Mouse (Mus musculus): Measurements from ENCODE around the gene Fam32a. TPM values are rescaled to one million over a fixed set of nuclear protein-coding genes. Genes with fewer than 3 reads are reported as not detected.

The Fam32a gene
- 89.1 and 103 TPM in 2 replicates for polyA plus RNA-seq (2012; rRNA removed)

- DNase-seq (ENCODE audit: low read depth) = peak; percentile 99
- no peak for TF ChIP-seq CTCF (IDR thresholded peaks at IDR 0.05; ENCODE audit: borderline replicate concordance, extremely low read depth, insufficient read depth, insufficient read length)
- TF ChIP-seq POLR2A (IDR thresholded peaks at IDR 0.05; ENCODE audit: borderline replicate concordance, extremely low read depth, insufficient read depth, insufficient read length, poor library complexity, severe bottlenecking) = peak; percentile 22; the same call in 1 of the 2 replicates
Measured at GRCm38 (mm10) chr8:72219541-72220363, at the start of gene Fam32a. Gene Fam32a, plus strand, starts transcription at chr8:72219730.

- TF ChIP-seq CTCF (IDR thresholded peaks at IDR 0.05; ENCODE audit: borderline replicate concordance, extremely low read depth, insufficient read depth, insufficient read length) = peak; percentile 74; the same call in 1 of the 2 replicates
- no peak for TF ChIP-seq POLR2A (IDR thresholded peaks at IDR 0.05; ENCODE audit: borderline replicate concordance, extremely low read depth, insufficient read depth, insufficient read length, poor library complexity, severe bottlenecking)
- DNase-seq (ENCODE audit: low read depth) = peak; percentile 75
Measured at GRCm38 (mm10) chr8:72177346-72177925, 42.1 kb upstream of the Fam32a start.

- no peak for TF ChIP-seq CTCF (IDR thresholded peaks at IDR 0.05; ENCODE audit: borderline replicate concordance, extremely low read depth, insufficient read depth, insufficient read length)
- no peak for TF ChIP-seq POLR2A (IDR thresholded peaks at IDR 0.05; ENCODE audit: borderline replicate concordance, extremely low read depth, insufficient read depth, insufficient read length, poor library complexity, severe bottlenecking)
- peak; percentile 69 for DNase-seq (ENCODE audit: low read depth)
Measured at GRCm38 (mm10) chr8:72183554-72184202, 35.9 kb upstream of the Fam32a start.

GRCm38 (mm10) chr8:72187793-72188331 lies 31.7 kb upstream of the Fam32a start:
- DNase-seq (ENCODE audit: low read depth) = no peak
- no peak for TF ChIP-seq CTCF (IDR thresholded peaks at IDR 0.05; ENCODE audit: borderline replicate concordance, extremely low read depth, insufficient read depth, insufficient read length)
- TF ChIP-seq POLR2A (IDR thresholded peaks at IDR 0.05; ENCODE audit: borderline replicate concordance, extremely low read depth, insufficient read depth, insufficient read length, poor library complexity, severe bottlenecking) = no peak

- TF ChIP-seq CTCF (IDR thresholded peaks at IDR 0.05; ENCODE audit: borderline replicate concordance, extremely low read depth, insufficient read depth, insufficient read length) (no peak), POLR2A (IDR thresholded peaks at IDR 0.05; ENCODE audit: borderline replicate concordance, extremely low read depth, insufficient read depth, insufficient read length, poor library complexity, severe bottlenecking) (no peak)
- DNase-seq (ENCODE audit: low read depth) = no peak
Measured at GRCm38 (mm10) chr8:72189417-72190214, 29.9 kb upstream of the Fam32a start, which contains the start of gene Hsh2d. Gene Hsh2d, plus strand, starts transcription at chr8:72189638.

- TF ChIP-seq POLR2A (IDR thresholded peaks at IDR 0.05; ENCODE audit: borderline replicate concordance, extremely low read depth, insufficient read depth, insufficient read length, poor library complexity, severe bottlenecking) (no peak), CTCF (IDR thresholded peaks at IDR 0.05; ENCODE audit: borderline replicate concordance, extremely low read depth, insufficient read depth, insufficient read length) (no peak)
- DNase-seq (ENCODE audit: low read depth) = no peak
Measured at GRCm38 (mm10) chr8:72190215-72190539, 29.4 kb upstream of the Fam32a start.

- TF ChIP-seq CTCF (IDR thresholded peaks at IDR 0.05; ENCODE audit: borderline replicate concordance, extremely low read depth, insufficient read depth, insufficient read length) (no peak), POLR2A (IDR thresholded peaks at IDR 0.05; ENCODE audit: borderline replicate concordance, extremely low read depth, insufficient read depth, insufficient read length, poor library complexity, severe bottlenecking) (no peak)
- no peak for DNase-seq (ENCODE audit: low read depth)
Measured at GRCm38 (mm10) chr8:72192065-72192464, 27.5 kb upstream of the Fam32a start.

- TF ChIP-seq POLR2A (IDR thresholded peaks at IDR 0.05; ENCODE audit: borderline replicate concordance, extremely low read depth, insufficient read depth, insufficient read length, poor library complexity, severe bottlenecking) = no peak
- no peak for DNase-seq (ENCODE audit: low read depth)
Measured at GRCm38 (mm10) chr8:72197997-72198396, 21.5 kb upstream of the Fam32a start.

- TF ChIP-seq POLR2A (IDR thresholded peaks at IDR 0.05; ENCODE audit: borderline replicate concordance, extremely low read depth, insufficient read depth, insufficient read length, poor library complexity, severe bottlenecking) = no peak
- no peak for TF ChIP-seq CTCF (IDR thresholded peaks at IDR 0.05; ENCODE audit: borderline replicate concordance, extremely low read depth, insufficient read depth, insufficient read length)
Measured at GRCm38 (mm10) chr8:72208582-72208981, 10.9 kb upstream of the Fam32a start.

GRCm38 (mm10) chr8:72210222-72210621 lies 9.3 kb upstream of the Fam32a start:
- TF ChIP-seq CTCF (IDR thresholded peaks at IDR 0.05; ENCODE audit: borderline replicate concordance, extremely low read depth, insufficient read depth, insufficient read length) (no peak), POLR2A (IDR thresholded peaks at IDR 0.05; ENCODE audit: borderline replicate concordance, extremely low read depth, insufficient read depth, insufficient read length, poor library complexity, severe bottlenecking) (no peak)
- DNase-seq (ENCODE audit: low read depth) = no peak

More at GRCm38 (mm10) chr8:72208582-72208981, 10.9 kb upstream of the Fam32a start:
- no peak for DNase-seq (ENCODE audit: low read depth)

Measured in brain, embryonic 14.5 days (tissue).